Mouse (Mus musculus) midbrain, embryonic 13.5 days (tissue): ENCODE measurements around the gene Timm10. TPM values are rescaled to one million over a fixed set of nuclear protein-coding genes. Genes with fewer than 3 reads are reported as not detected.

Source experiments
- ATAC-seq: fragments of 200-750 bp; cut with Nextera tagmentation; 2 replicates; pipeline ENCODE4 v1.8.0; 2017; ENCODE audit warnings: mild to moderate bottlenecking, moderate TSS enrichment, moderate library complexity
- H3K27ac ChIP-seq: fragments of 300-500 bp; sonication (generic); 2 replicates; pipeline ENCODE4 v1.5.1; 2015; ENCODE audit warnings: inconsistent platforms, mild to moderate bottlenecking, moderate library complexity
- H3K27me3 ChIP-seq: fragments of 300-500 bp; sonication (generic); 2 replicates; pipeline ENCODE4 v1.6.1; 2015; ENCODE audit warnings: mild to moderate bottlenecking, inconsistent platforms
- H3K36me3 ChIP-seq: fragments of 300-500 bp; sonication (generic); 2 replicates; pipeline ENCODE4 v1.6.1; 2015; ENCODE audit warnings: mild to moderate bottlenecking, inconsistent platforms
- H3K4me1 ChIP-seq: fragments of 300-500 bp; sonication (generic); replicated peaks from 2 replicates; pipeline ENCODE4 v1.6.1; 2015; ENCODE audit warnings: inconsistent platforms
- H3K4me2 ChIP-seq: fragments of 300-500 bp; sonication (generic); replicated peaks from 2 replicates; pipeline ENCODE4 v1.6.1; 2015; ENCODE audit warnings: moderate library complexity, mild to moderate bottlenecking, inconsistent platforms
- H3K4me3 ChIP-seq: fragments of 300-500 bp; sonication (generic); replicated peaks from 2 replicates; pipeline ENCODE4 v1.5.1; 2015; ENCODE audit warnings: mild to moderate bottlenecking, inconsistent platforms
- H3K9ac ChIP-seq: fragments of 300-500 bp; sonication (generic); replicated peaks from 2 replicates; pipeline ENCODE4 v1.6.1; 2015; ENCODE audit warnings: mild to moderate bottlenecking, inconsistent platforms
- H3K9me3 ChIP-seq: fragments of 300-500 bp; sonication (generic); 2 replicates; pipeline ENCODE4 v1.6.1; 2016; ENCODE audit warnings: mild to moderate bottlenecking, inconsistent platforms
- WGBS: fragments of 180-500 bp; shearing (Covaris S2); methylation state at CpG from one replicate; pipeline ENCODE4 v1.1.7; 2015; 5-methylcytosine and 5-hydroxymethylcytosine counted together
- polyA plus RNA-seq: library from polyadenylated mRNA; unstranded; fragments of >200 nt; fragmentation: Nextera tagmentation; extraction: Ambion mirVana; gene quantifications from 2 replicates; pipeline ENCODE4 v1.2.1, GENCODE M21; 2015

Gene Timm10
- polyA plus RNA-seq, 1 experiment from 2014 or later: 54.5 TPM

DNA sequence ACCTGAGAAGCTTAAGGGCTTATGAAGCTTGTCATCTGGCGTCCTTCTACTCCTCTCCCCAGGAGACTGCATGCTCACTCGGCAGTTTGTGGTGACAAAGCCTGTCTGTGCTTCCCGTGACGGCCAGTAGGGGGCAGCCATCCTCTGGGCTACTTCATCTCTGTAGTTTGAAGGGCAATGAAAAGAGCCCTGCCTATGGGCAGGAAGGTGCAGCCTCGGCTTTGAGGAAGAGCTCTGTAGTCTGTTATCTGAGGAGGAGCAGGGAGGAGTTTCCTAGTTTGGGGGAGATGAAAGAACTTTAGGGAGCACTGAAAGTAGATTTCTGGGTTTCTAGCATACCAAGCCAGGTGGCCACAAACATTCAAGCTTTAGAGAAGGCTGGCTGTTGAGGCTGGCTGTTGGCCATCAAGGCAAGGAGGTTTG lies 41.7 kb downstream of the Timm10 start:
- H3K9me3 ChIP-seq: no peaks in the 10 kb centered on the region
- WGBS: 6% methylated on average over 5 of the region's 5 CpGs
- no peaks in the 10 kb centered on the region; the same call in 1 of the 2 replicates for H3K36me3 ChIP-seq
- H3K27me3 ChIP-seq: peaks cover 86% of the 10 kb centered on the region
- H3K4me1 ChIP-seq: peaks cover 26% of the 10 kb centered on the region
- no peak overlapping the region for H3K4me3 ChIP-seq
- no peak overlapping the region for H3K9ac ChIP-seq
- no peak overlapping the region for H3K4me2 ChIP-seq
- H3K27ac ChIP-seq: no peak overlapping the region
- no peak for ATAC-seq

DNA sequence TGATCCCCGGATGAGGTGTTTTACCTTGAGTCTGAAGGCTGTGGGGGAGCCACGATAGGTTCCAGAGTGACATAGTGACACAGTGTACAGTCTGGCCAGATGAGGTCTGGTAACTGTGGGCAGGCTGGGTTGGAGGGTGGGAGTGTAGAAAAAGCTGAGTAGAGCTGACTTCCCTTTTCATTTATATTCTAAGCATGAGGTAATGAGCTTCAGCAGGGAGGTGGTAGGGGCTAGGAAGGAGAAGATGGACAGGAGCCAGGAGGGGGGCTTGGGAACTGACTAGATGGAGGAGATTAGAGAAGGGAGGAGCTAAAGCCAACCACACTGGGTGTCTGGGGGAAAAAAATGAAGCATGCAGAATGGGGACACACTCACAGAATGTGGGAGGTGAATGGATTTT lies 42.2 kb downstream of the Timm10 start:
- H3K27ac ChIP-seq: no peak overlapping the region
- 79% methylated on average over 2 of the region's 2 CpGs for WGBS
- no peak for ATAC-seq
- H3K9ac ChIP-seq: no peak overlapping the region
- H3K4me2 ChIP-seq: no peak overlapping the region
- H3K4me1 ChIP-seq: peaks cover 26% of the 10 kb centered on the region
- no peaks in the 10 kb centered on the region for H3K9me3 ChIP-seq
- H3K36me3 ChIP-seq: no peaks in the 10 kb centered on the region; the same call in 1 of the 2 replicates
- no peak overlapping the region for H3K4me3 ChIP-seq
- peaks cover 91% of the 10 kb centered on the region for H3K27me3 ChIP-seq

DNA sequence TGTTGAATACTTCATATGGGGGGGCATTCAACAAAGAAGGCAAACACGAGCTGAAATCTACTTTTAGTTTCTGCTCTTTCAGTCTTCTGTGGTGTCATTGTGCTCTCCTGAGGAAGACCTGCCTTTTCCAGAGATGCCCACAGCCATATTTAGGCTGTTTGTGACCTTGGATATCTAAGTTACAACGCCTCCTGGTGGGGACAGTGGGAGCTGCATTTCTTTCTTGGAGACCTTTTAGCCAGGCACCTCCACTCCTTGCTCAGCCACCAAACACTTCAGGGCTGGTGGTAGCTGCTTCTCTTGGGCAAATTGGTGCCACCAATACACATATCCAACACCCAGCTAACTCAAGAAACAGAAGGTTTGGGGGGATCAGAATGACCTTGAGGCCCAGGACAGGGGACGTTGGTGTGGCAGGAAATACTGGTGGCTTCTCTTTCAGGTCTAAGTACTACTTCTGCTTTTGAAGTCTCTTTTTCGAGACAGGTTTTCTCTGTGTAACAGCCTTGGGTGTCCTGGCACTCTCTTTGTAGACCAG lies 43.9 kb downstream of the Timm10 start:
- Histone ChIP-seq H3K27ac (no peak overlapping the region), H3K9me3 (no peaks in the 10 kb centered on the region), H3K27me3 (peaks cover 100% of the 10 kb centered on the region), H3K4me2 (no peak overlapping the region), H3K4me1 (peaks cover 24% of the 10 kb centered on the region), H3K36me3 (no peaks in the 10 kb centered on the region; the same call in 1 of the 2 replicates), H3K4me3 (no peak overlapping the region), H3K9ac (no peak overlapping the region)
- no peak for ATAC-seq
- WGBS: 65% methylated on average over 4 of the region's 4 CpGs

DNA sequence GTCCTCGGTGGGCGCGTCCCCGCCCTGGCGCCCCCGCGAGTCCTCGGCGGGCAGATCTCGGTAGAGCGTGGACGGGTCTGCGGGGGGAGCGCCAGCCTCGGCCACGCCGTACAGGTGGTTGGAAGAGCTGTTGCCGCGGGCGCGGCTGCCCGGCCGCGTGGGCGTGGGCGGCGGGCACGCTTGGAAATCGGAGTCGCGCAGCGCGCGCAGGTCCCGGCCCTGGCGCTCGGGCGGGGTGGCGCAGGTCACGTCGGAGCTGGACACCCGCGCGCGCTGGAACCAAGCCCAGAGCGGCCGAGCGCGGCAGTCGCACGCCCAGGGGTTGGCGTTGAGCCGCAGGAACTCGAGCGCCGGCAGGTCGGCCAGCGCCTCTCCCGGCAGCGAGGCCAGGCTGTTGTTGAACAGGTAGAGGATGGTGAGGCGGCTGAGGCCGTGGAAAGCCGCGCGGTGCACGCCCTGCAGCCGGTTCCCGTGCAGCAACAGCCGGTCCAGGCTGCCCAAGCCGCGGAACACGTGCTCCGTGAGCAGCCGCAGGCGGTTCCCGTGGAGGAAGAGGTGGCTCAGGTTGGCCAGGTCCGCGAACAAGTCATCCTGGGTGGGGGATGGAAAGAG lies 45.4 kb downstream of the Timm10 start:
- H3K9me3 ChIP-seq: no peaks in the 10 kb centered on the region
- H3K4me2 ChIP-seq: peak overlapping the region; percentile 85
- ATAC-seq: peak; percentile 41
- 1% methylated on average over 76 of the region's 78 CpGs for WGBS
- no peaks in the 10 kb centered on the region; the same call in 1 of the 2 replicates for H3K36me3 ChIP-seq
- peak overlapping the region; percentile 58 for H3K9ac ChIP-seq
- H3K4me3 ChIP-seq: peak overlapping the region; percentile 48
- peaks cover 94% of the 10 kb centered on the region for H3K27me3 ChIP-seq
- H3K27ac ChIP-seq: no peak overlapping the region
- H3K4me1 ChIP-seq: peaks cover 14% of the 10 kb centered on the region

DNA sequence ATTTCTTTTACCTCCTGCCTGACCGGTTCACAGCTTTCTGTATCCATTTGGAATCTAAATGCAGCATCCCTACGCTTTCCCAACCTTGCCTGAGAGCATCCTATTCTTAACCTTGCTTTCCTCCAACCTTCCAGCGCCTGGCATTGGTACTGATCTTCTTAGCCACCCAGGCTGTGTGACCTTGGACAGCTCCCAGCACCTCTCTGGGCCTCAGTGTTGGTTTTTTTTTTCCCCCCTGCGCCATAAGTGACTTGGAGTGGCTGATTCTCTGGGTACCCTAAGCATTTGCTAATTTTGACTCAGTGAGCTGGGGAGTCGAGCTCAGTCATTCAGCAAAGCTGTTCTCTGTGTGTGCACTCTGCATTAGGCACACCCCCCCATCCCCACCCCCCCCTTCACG lies 49.0 kb downstream of the Timm10 start:
- 58% methylated on average over 6 of the region's 6 CpGs for WGBS
- no peak overlapping the region for H3K27ac ChIP-seq
- H3K9ac ChIP-seq: no peak overlapping the region
- H3K4me3 ChIP-seq: no peak overlapping the region
- peaks cover 69% of the 10 kb centered on the region for H3K27me3 ChIP-seq
- no peaks in the 10 kb centered on the region for H3K9me3 ChIP-seq
- H3K36me3 ChIP-seq: no peaks in the 10 kb centered on the region
- peaks cover 14% of the 10 kb centered on the region for H3K4me1 ChIP-seq
- ATAC-seq: no peak
- H3K4me2 ChIP-seq: no peak overlapping the region

Other genes starting within 250 kb of the Timm10 start
- 30.4 and 38.0 TPM in 2 replicates for gene Ctnnd1, start 176.2 kb upstream of the Timm10 start, polyA plus RNA-seq
- gene Btbd18, start 167.9 kb upstream of the Timm10 start, polyA plus RNA-seq: 0.35 and 0.42 TPM in 2 replicates
- gene Selenoh, start 156.2 kb upstream of the Timm10 start, polyA plus RNA-seq: 272 and 278 TPM in 2 replicates
- not detected in 2 replicates for gene Gm28635, start 149.0 kb upstream of the Timm10 start, polyA plus RNA-seq
- 49.3 and 53.3 TPM in 2 replicates for gene Med19, start 148.6 kb upstream of the Timm10 start, polyA plus RNA-seq
- gene Tmx2, start 147.9 kb upstream of the Timm10 start, polyA plus RNA-seq: 226 and 249 TPM in 2 replicates
- gene Zdhhc5, start 111.8 kb upstream of the Timm10 start, polyA plus RNA-seq: 18.3 and 18.9 TPM in 2 replicates
- gene Clp1, start 99.6 kb upstream of the Timm10 start, polyA plus RNA-seq: 32.8 and 34.5 TPM in 2 replicates
- 30.7 and 32.0 TPM in 2 replicates for gene Ypel4, start 92.9 kb upstream of the Timm10 start, polyA plus RNA-seq
- 7.9 and 8.1 TPM in 2 replicates for gene Gm19426, start 83.3 kb upstream of the Timm10 start, polyA plus RNA-seq
- 32.6 and 33.1 TPM in 2 replicates for gene Serping1, start 51.6 kb upstream of the Timm10 start, polyA plus RNA-seq
- 15.6 and 16.6 TPM in 2 replicates for gene Ube2l6, start 28.2 kb upstream of the Timm10 start, polyA plus RNA-seq
- not detected in 2 replicates for gene Smtnl1, start 4.3 kb upstream of the Timm10 start, polyA plus RNA-seq
- gene Slc43a1, start 11.9 kb downstream of the Timm10 start, polyA plus RNA-seq: 2.6 and 3.3 TPM in 2 replicates
- 2.2 and 3.6 TPM in 2 replicates for gene Rtn4rl2, start 59.7 kb downstream of the Timm10 start, polyA plus RNA-seq
- gene Slc43a3, start 109.6 kb downstream of the Timm10 start, polyA plus RNA-seq: 4.8 and 5.4 TPM in 2 replicates
- gene Prg2, start 153.5 kb downstream of the Timm10 start, polyA plus RNA-seq: 0.19 and 0.49 TPM in 2 replicates
- not detected in 2 replicates for gene Prg3, start 161.2 kb downstream of the Timm10 start, polyA plus RNA-seq
- 221 and 223 TPM in 2 replicates for gene Ssrp1, start 210.2 kb downstream of the Timm10 start, polyA plus RNA-seq
- 2.5 and 3.0 TPM in 2 replicates for gene P2rx3, start 210.5 kb downstream of the Timm10 start, polyA plus RNA-seq
- 27.1 and 30.9 TPM in 2 replicates for gene Tnks1bp1, start 221.0 kb downstream of the Timm10 start, polyA plus RNA-seq